Comparison of ENCODE assay signal across 11 mouse cellular contexts in the genomic region with DNA sequence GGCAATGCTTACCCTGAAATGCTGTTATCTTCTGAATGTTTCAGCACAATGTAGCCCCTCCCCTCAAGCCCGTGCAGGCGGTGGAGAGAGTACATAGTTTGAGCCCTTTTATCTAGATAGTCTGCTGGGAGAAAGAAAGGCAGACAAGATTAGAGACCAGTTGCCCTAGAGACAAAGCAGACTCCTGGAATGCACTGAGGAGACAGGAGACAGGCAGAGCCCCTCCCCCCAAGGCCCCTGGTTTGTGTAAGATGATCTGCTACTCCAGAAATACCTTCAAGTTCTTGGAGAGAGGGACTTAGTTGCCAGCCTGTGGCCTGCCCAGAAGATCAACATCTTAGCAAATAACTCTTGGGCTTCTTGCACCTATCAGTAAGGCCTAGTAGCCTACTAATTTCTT.
DNase-seq lines count a peak whose midpoint lies in the region; ATAC-seq and TF ChIP-seq lines count a peak whose summit lies in the region.
"Had no signal": no experiment of that assay in that cellular context is flagged by ENCODE, and none has a peak within 500 bp of the region (broad histone marks: within the 10 kb centered on the region; RNA-seq: fewer than 3 reads in every experiment).

No protein-coding gene starts in this region.

- H3K4me2 ChIP-seq in forebrain, embryonic 11.5 days (ENCODE audit: low read depth, low read length, severe bottlenecking) = no peak overlapping the region
- no peak overlapping the region for H3K4me2 ChIP-seq in forebrain, embryonic 16.5 days (ENCODE audit: low read length)
- no peak overlapping the region for H3K4me2 ChIP-seq in lung, embryonic 14.5 days
- no peak overlapping the region for H3K4me2 ChIP-seq in embryonic facial prominence, embryonic 11.5 days (ENCODE audit: low read depth, low read length)

- no peak overlapping the region for H3K9ac ChIP-seq in forebrain, embryonic 11.5 days (ENCODE audit: low read length)
- no peak overlapping the region for H3K9ac ChIP-seq in forebrain, embryonic 16.5 days (replicated peaks; ENCODE audit: low read depth, low read length)
- H3K9ac ChIP-seq in lung, embryonic 14.5 days = no peak overlapping the region
- H3K9ac ChIP-seq in embryonic facial prominence, embryonic 11.5 days (replicated peaks; ENCODE audit: low read length) = no peak overlapping the region

- H3K4me1 ChIP-seq in forebrain, embryonic 11.5 days (replicated peaks; ENCODE audit: control insufficient read depth, insufficient read depth, low read length) = peaks cover 11% of the 10 kb centered on the region; the same call in 1 of the 2 replicates
- H3K4me1 ChIP-seq in forebrain, embryonic 16.5 days (replicated peaks; ENCODE audit: control insufficient read depth, insufficient read depth, low read length) = peaks cover 18% of the 10 kb centered on the region
- H3K4me1 ChIP-seq in lung, embryonic 14.5 days (ENCODE audit: insufficient read depth) = no peaks in the 10 kb centered on the region
- peaks cover 5% of the 10 kb centered on the region for H3K4me1 ChIP-seq in embryonic facial prominence, embryonic 11.5 days (ENCODE audit: control insufficient read depth, insufficient read depth, low read length)

- no peaks in the 10 kb centered on the region for H3K9me3 ChIP-seq in forebrain, embryonic 11.5 days (ENCODE audit: control insufficient read depth, low read length)
- no peaks in the 10 kb centered on the region for H3K9me3 ChIP-seq in forebrain, embryonic 16.5 days (ENCODE audit: control insufficient read depth, low read length)
- H3K9me3 ChIP-seq in lung, embryonic 14.5 days (ENCODE audit: low read depth, low read length) = no peaks in the 10 kb centered on the region
- H3K9me3 ChIP-seq in embryonic facial prominence, embryonic 11.5 days (replicated peaks; ENCODE audit: control insufficient read depth, low read length) = no peaks in the 10 kb centered on the region

- H3K4me3 ChIP-seq in forebrain, embryonic 11.5 days (ENCODE audit: low read depth, low read length) = no peak overlapping the region
- H3K4me3 ChIP-seq in forebrain, embryonic 16.5 days (replicated peaks; ENCODE audit: low read length) = no peak overlapping the region
- no peak overlapping the region for H3K4me3 ChIP-seq in lung, embryonic 14.5 days (ENCODE audit: low read depth, low read length)
- H3K4me3 ChIP-seq in embryonic facial prominence, embryonic 11.5 days (ENCODE audit: low read depth, low read length) = no peak overlapping the region

- no peaks in the 10 kb centered on the region for H3K27me3 ChIP-seq in forebrain, embryonic 11.5 days (ENCODE audit: control insufficient read depth, insufficient read depth, low read length)
- H3K27me3 ChIP-seq in forebrain, embryonic 16.5 days (replicated peaks; ENCODE audit: control insufficient read depth, insufficient read depth, low read length) = no peaks in the 10 kb centered on the region
- no peaks in the 10 kb centered on the region for H3K27me3 ChIP-seq in lung, embryonic 14.5 days (ENCODE audit: insufficient read depth, low read length)
- no peaks in the 10 kb centered on the region for H3K27me3 ChIP-seq in embryonic facial prominence, embryonic 11.5 days (ENCODE audit: control insufficient read depth, insufficient read depth, low read length)

- 12% methylated on average over 2 of the region's 2 CpGs for WGBS in forebrain, embryonic 11.5 days
- WGBS in forebrain, embryonic 16.5 days = 20% methylated on average over 2 of the region's 2 CpGs
- 4% methylated on average over 2 of the region's 2 CpGs for WGBS in lung, embryonic 14.5 days
- 0% methylated on average over 2 of the region's 2 CpGs for WGBS in embryonic facial prominence, embryonic 11.5 days

- TF ChIP-seq CTCF in lung, embryonic 14.5 days (IDR thresholded peaks at IDR 0.05; ENCODE audit: low read depth) = no peak

- no peaks in the 10 kb centered on the region for H3K36me3 ChIP-seq in forebrain, embryonic 11.5 days (ENCODE audit: control insufficient read depth, insufficient read depth, low read length)
- H3K36me3 ChIP-seq in forebrain, embryonic 16.5 days (ENCODE audit: control insufficient read depth, insufficient read depth) = no peaks in the 10 kb centered on the region
- no peaks in the 10 kb centered on the region for H3K36me3 ChIP-seq in lung, embryonic 14.5 days (ENCODE audit: insufficient read depth)
- no peaks in the 10 kb centered on the region for H3K36me3 ChIP-seq in embryonic facial prominence, embryonic 11.5 days (replicated peaks; ENCODE audit: control insufficient read depth, insufficient read depth, low read depth, low read length)

- ATAC-seq in forebrain, embryonic 11.5 days (replicated peaks; ENCODE audit: low FRiP score) = peak; percentile 37
- ATAC-seq in forebrain, embryonic 16.5 days = no peak
- peak; percentile 54; the same call in 1 of the 2 replicates for ATAC-seq in lung, embryonic 14.5 days (ENCODE audit: insufficient read depth)
- no peak for ATAC-seq in embryonic facial prominence, embryonic 11.5 days (replicated peaks; ENCODE audit: insufficient number of reproducible peaks, low FRiP score, low TSS enrichment, low read depth)
- ATAC-seq in megakaryocyte-erythroid progenitor cell, adult 5-6 weeks (replicated peaks; ENCODE audit: low FRiP score, low TSS enrichment, poor library complexity, severe bottlenecking) = peak; percentile 80

- peak; percentile 61 for DNase-seq in forebrain, embryonic 11.5 days (ENCODE audit: low spot score)
- DNase-seq in lung, embryonic 14.5 days = peak; percentile 40
- no peak for DNase-seq in lung, postnatal 10 days
- peak; percentile 72 for DNase-seq in embryonic facial prominence, embryonic 11.5 days (ENCODE audit: low spot score)
- no peak for DNase-seq in adrenal gland, adult 2 months
- DNase-seq in gastrocnemius, postnatal 10 days = no peak
- DNase-seq: cerebellum, adult 11 months; layer of hippocampus, adult 9-11 months had no signal

- peak overlapping the region; percentile 43; the same call in 1 of the 2 replicates for H3K27ac ChIP-seq in forebrain, embryonic 11.5 days (ENCODE audit: low read depth, low read length)
- no peak overlapping the region for H3K27ac ChIP-seq in forebrain, embryonic 16.5 days (ENCODE audit: low read length)
- no peak overlapping the region for H3K27ac ChIP-seq in lung, embryonic 14.5 days (ENCODE audit: low read depth)
- H3K27ac ChIP-seq in embryonic facial prominence, embryonic 11.5 days (replicated peaks; ENCODE audit: low read depth, low read length) = peak overlapping the region; percentile 80
- H3K27ac ChIP-seq: macrophage had no signal

Comparison
In these comparisons a context has a peak if more than half of its experiments do, and no peak if none do; other contexts are left out.
1. ATAC-seq: peak in forebrain, embryonic 11.5 days (single experiment), lung, embryonic 14.5 days (single experiment) and megakaryocyte-erythroid progenitor cell, adult 5-6 weeks (single experiment); none in forebrain, embryonic 16.5 days (single experiment) and embryonic facial prominence, embryonic 11.5 days (single experiment).
2. DNase-seq: peak in forebrain, embryonic 11.5 days (single experiment), lung, embryonic 14.5 days (single experiment) and embryonic facial prominence, embryonic 11.5 days (single experiment); none in lung, postnatal 10 days (single experiment), adrenal gland, adult 2 months (single experiment) and gastrocnemius, postnatal 10 days (single experiment).
3. H3K27ac ChIP-seq: peak in forebrain, embryonic 11.5 days (single experiment) and embryonic facial prominence, embryonic 11.5 days (single experiment); none in forebrain, embryonic 16.5 days (single experiment) and lung, embryonic 14.5 days (single experiment).